Mouse (Mus musculus) liver, embryonic 16.5 days (tissue): Measurements from ENCODE around the gene 2900026A02Rik. TPM values are rescaled to one million over a fixed set of nuclear protein-coding genes. Genes with fewer than 3 reads are reported as not detected.

Source experiments
- ATAC-seq: fragments of 200-750 bp; cut with Nextera tagmentation; 2 replicates; pipeline ENCODE4 v1.8.0; 2017; ENCODE audit warnings: low read depth, mild to moderate bottlenecking, moderate number of reproducible peaks, moderate library complexity
- H3K27ac ChIP-seq: fragments of 300-500 bp; sonication (generic); 2 replicates; pipeline ENCODE4 v1.5.1; 2014; ENCODE audit warnings: mild to moderate bottlenecking, low read length
- H3K27me3 ChIP-seq: fragments of 300-500 bp; sonication (generic); 2 replicates; pipeline ENCODE4 v1.6.1; 2014; ENCODE audit warnings: low read depth, low read length, mixed read lengths; ENCODE audit not compliant: control insufficient read depth, insufficient read depth
- H3K36me3 ChIP-seq: fragments of 300-500 bp; sonication (generic); 2 replicates; pipeline ENCODE4 v1.6.1; 2014; ENCODE audit warnings: mild to moderate bottlenecking; ENCODE audit not compliant: control insufficient read depth, insufficient read depth
- H3K4me1 ChIP-seq: fragments of 300-500 bp; sonication (generic); 2 replicates; pipeline ENCODE4 v1.6.1; 2014; ENCODE audit warnings: low read depth, low read length, mixed read lengths; ENCODE audit not compliant: control insufficient read depth
- H3K4me2 ChIP-seq: fragments of 300-500 bp; sonication (generic); 2 replicates; pipeline ENCODE4 v1.6.1; 2014; ENCODE audit warnings: low read depth, low read length, mixed read lengths
- H3K4me3 ChIP-seq: fragments of 300-500 bp; sonication (generic); 2 replicates; pipeline ENCODE4 v1.5.1; 2014; ENCODE audit warnings: low read depth, mild to moderate bottlenecking, low read length
- H3K9ac ChIP-seq: fragments of 300-500 bp; sonication (generic); 2 replicates; pipeline ENCODE4 v1.6.1; 2014; ENCODE audit warnings: low read depth, low read length
- H3K9me3 ChIP-seq: fragments of 300-500 bp; sonication (generic); replicated peaks from 2 replicates; pipeline ENCODE4 v1.6.1; 2016; ENCODE audit warnings: low read length; ENCODE audit not compliant: control insufficient read depth
- WGBS: fragments of 180-500 bp; shearing (Covaris S2); extraction: QIAGEN DNeasy Blood & Tissue Kit; methylation state at CpG from one replicate; pipeline ENCODE4 v1.1.7; 2014; ENCODE audit not compliant: insufficient replicate concordance; 5-methylcytosine and 5-hydroxymethylcytosine counted together
- polyA plus RNA-seq: library from polyadenylated mRNA; unstranded; fragments of >200 nt; fragmentation: Nextera tagmentation; extraction: Ambion mirVana; gene quantifications from 2 replicates; pipeline ENCODE4 v1.2.1, GENCODE M21; 2015

Gene 2900026A02Rik
- polyA plus RNA-seq, 1 experiment from 2014 or later: 3.4 TPM

GRCm38 (mm10) chr5:113174916-113175692, 45.9 kb downstream of the 2900026A02Rik start:
- H3K36me3 ChIP-seq: no peaks in the 10 kb centered on the region
- no peaks in the 10 kb centered on the region for H3K9me3 ChIP-seq
- 37% methylated on average over 24 of the region's 24 CpGs for WGBS
- no peak overlapping the region for H3K4me2 ChIP-seq
- no peaks in the 10 kb centered on the region for H3K27me3 ChIP-seq
- no peak overlapping the region for H3K9ac ChIP-seq
- H3K27ac ChIP-seq: no peak overlapping the region
- H3K4me3 ChIP-seq: no peak overlapping the region
- peak; percentile 25; the same call in 1 of the 2 replicates for ATAC-seq
- peaks cover 3% of the 10 kb centered on the region; the same call in 1 of the 2 replicates for H3K4me1 ChIP-seq

DNA sequence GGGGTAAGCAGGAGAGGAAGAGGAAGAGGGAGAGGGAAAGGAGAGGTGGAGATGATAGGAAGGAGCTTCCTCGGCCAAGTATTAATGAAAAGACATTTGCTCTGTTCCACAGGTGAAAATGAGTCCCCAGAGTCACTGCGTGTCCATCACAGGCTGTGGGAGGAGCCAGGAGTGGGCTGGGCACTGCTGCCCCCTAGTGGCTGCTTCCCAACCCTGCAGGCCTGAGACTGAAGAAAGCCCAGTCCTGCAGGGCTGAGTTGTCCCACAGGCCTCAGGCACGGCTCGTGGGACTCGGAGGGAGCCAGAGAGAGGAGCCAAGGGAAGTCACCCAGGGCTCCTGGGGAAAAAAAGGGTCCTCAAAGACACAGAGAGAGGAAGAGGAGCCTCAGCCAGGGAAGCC, 47.7 kb downstream of the 2900026A02Rik start:
- ATAC-seq: no peak
- Histone ChIP-seq H3K27ac (no peak overlapping the region), H3K27me3 (no peaks in the 10 kb centered on the region), H3K9me3 (no peaks in the 10 kb centered on the region), H3K9ac (no peak overlapping the region), H3K4me3 (no peak overlapping the region), H3K36me3 (no peaks in the 10 kb centered on the region), H3K4me1 (no peaks in the 10 kb centered on the region), H3K4me2 (no peak overlapping the region)
- 5% methylated on average over 5 of the region's 5 CpGs for WGBS

GRCm38 (mm10) chr5:113171968-113172578, 49.0 kb downstream of the 2900026A02Rik start:
- Histone ChIP-seq H3K9me3 (no peaks in the 10 kb centered on the region), H3K4me2 (no peak overlapping the region), H3K36me3 (no peaks in the 10 kb centered on the region), H3K9ac (no peak overlapping the region), H3K4me3 (no peak overlapping the region), H3K27me3 (no peaks in the 10 kb centered on the region), H3K27ac (no peak overlapping the region), H3K4me1 (no peaks in the 10 kb centered on the region)
- ATAC-seq: no peak
- WGBS: 61% methylated on average over 10 of the region's 10 CpGs

GRCm38 (mm10) chr5:113170064-113170754, 50.8 kb downstream of the 2900026A02Rik start:
- no peak overlapping the region for H3K9ac ChIP-seq
- H3K36me3 ChIP-seq: no peaks in the 10 kb centered on the region
- no peak overlapping the region for H3K27ac ChIP-seq
- H3K4me1 ChIP-seq: peaks cover 6% of the 10 kb centered on the region
- H3K9me3 ChIP-seq: no peaks in the 10 kb centered on the region
- 71% methylated on average over 11 of the region's 11 CpGs for WGBS
- ATAC-seq: no peak
- no peak overlapping the region for H3K4me2 ChIP-seq
- no peak overlapping the region for H3K4me3 ChIP-seq
- H3K27me3 ChIP-seq: no peaks in the 10 kb centered on the region

- no peaks in the 10 kb centered on the region for H3K27me3 ChIP-seq
- no peaks in the 10 kb centered on the region for H3K9me3 ChIP-seq
- ATAC-seq: no peak
- WGBS: 38% methylated on average over 2 of the region's 2 CpGs
- no peak overlapping the region for H3K9ac ChIP-seq
- H3K4me3 ChIP-seq: no peak overlapping the region
- H3K4me2 ChIP-seq: no peak overlapping the region
- H3K36me3 ChIP-seq: no peaks in the 10 kb centered on the region
- H3K27ac ChIP-seq: no peak overlapping the region
- H3K4me1 ChIP-seq: peaks cover 26% of the 10 kb centered on the region
These were observed 53.3 kb downstream of the 2900026A02Rik start for GRCm38 (mm10) chr5:113167733-113168132.

GRCm38 (mm10) chr5:113165481-113165880, 55.6 kb downstream of the 2900026A02Rik start:
- H3K4me1 ChIP-seq: peaks cover 31% of the 10 kb centered on the region
- H3K27ac ChIP-seq: peak overlapping the region; percentile 73
- H3K9ac ChIP-seq: no peak overlapping the region
- ATAC-seq: no peak
- H3K4me2 ChIP-seq: peak overlapping the region; percentile 47
- no peak overlapping the region for H3K4me3 ChIP-seq
- H3K9me3 ChIP-seq: no peaks in the 10 kb centered on the region
- no peaks in the 10 kb centered on the region for H3K36me3 ChIP-seq
- H3K27me3 ChIP-seq: no peaks in the 10 kb centered on the region
- WGBS: 37% methylated on average over 11 of the region's 11 CpGs

GRCm38 (mm10) chr5:113164873-113165441, 56.1 kb downstream of the 2900026A02Rik start:
- peak overlapping the region; percentile 73 for H3K27ac ChIP-seq
- H3K36me3 ChIP-seq: no peaks in the 10 kb centered on the region
- H3K27me3 ChIP-seq: no peaks in the 10 kb centered on the region
- no peak overlapping the region for H3K9ac ChIP-seq
- no peak overlapping the region for H3K4me3 ChIP-seq
- ATAC-seq: peak; percentile 92
- peak overlapping the region; percentile 47 for H3K4me2 ChIP-seq
- 3% methylated on average over 16 of the region's 16 CpGs for WGBS
- no peaks in the 10 kb centered on the region for H3K9me3 ChIP-seq
- peaks cover 31% of the 10 kb centered on the region for H3K4me1 ChIP-seq

DNA sequence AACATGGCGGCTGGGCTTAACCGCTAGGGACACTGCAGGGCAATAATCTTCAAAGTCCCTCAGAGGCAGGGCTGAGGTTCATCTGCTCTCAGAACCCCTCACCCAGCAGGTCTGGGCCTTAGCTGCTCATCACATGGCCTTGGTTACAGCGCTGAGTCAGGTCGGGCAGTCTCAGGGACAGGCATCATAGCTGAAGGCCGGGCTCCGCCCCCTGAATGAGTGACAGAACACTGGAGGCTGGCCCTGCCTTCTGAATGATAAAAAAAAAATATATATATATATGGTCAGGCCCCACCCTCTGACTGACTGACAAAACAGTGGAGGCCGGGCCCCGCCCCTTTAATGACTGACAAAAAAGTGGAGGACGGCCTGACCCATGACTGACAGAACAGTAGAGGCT, 56.6 kb downstream of the 2900026A02Rik start:
- no peak overlapping the region for H3K4me3 ChIP-seq
- peak overlapping the region; percentile 41; the same call in 1 of the 2 replicates for H3K4me2 ChIP-seq
- H3K27ac ChIP-seq: no peak overlapping the region
- H3K9ac ChIP-seq: no peak overlapping the region
- H3K27me3 ChIP-seq: no peaks in the 10 kb centered on the region
- ATAC-seq: peak; percentile 32
- peaks cover 31% of the 10 kb centered on the region for H3K4me1 ChIP-seq
- H3K36me3 ChIP-seq: no peaks in the 10 kb centered on the region
- no peaks in the 10 kb centered on the region for H3K9me3 ChIP-seq
- 21% methylated on average over 9 of the region's 9 CpGs for WGBS
